Mouse (Mus musculus): Measurements from ENCODE around the gene Mysm1. TPM values are rescaled to one million over a fixed set of nuclear protein-coding genes. Genes with fewer than 3 reads are reported as not detected.

Mysm1 gene
- total RNA-seq, 2 experiments from 2014 or later: 21.5 to 29.8 TPM

DNA sequence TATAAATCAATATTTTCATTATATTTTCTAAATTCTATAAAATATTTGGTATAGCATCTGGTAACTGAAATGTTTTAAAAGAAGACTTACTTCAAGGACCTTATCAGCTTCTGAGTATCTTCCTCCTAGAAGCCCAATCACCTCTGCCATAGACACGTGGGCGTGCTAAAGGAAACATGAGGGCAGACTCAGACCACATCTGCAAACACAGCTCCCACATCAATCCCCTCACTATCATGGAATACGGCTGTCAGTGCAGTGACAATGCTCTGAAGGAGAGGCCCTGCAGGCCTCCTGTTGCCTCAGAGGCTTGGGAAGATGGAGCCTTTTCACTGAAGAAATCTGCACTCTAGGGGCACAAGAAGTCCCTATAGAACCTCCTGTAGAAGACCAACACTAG is 26.1 kb downstream of the Mysm1 start:
- DNase-seq: no peak

- DNase-seq: no peak
Measured at GRCm38 (mm10) chr4:94941221-94941855, 37.6 kb downstream of the Mysm1 start.

GRCm38 (mm10) chr4:94928743-94929142 is 50.2 kb downstream of the Mysm1 start, which contains the start of gene Eqtn:
Eqtn (minus strand) TSS chr4:94928843.
- no peak for DNase-seq

DNA sequence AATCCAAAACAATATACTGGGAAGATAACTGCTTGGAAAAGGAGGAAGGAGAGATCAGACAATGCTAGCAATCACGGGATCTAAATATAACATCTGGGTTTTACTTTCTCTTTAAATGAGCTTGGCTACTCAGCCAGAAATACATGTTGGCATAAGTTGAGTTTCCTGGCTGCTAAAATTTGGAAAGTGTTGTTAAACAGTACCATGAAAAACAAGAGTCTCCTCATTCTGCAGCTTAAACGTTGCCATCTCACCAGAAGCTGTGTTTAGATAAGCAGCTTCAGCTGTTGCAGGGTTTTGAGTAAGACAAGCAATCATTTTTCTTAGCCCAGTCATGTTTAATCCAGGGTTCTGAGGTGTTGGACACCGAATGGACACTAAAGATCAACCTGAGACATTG is 77.1 kb downstream of the Mysm1 start:
- DNase-seq: no peak

GRCm38 (mm10) chr4:94900744-94901143 is 78.2 kb downstream of the Mysm1 start:
- peak in 1 of 2 experiments; percentile 11 for DNase-seq

Other genes with a start within 250 kb of the Mysm1 start
- 10 to 100 TPM; 41.3 to 62.6 TPM for gene Tek, start 239.8 kb downstream of the Mysm1 start, total RNA-seq (2021)
- not detected for gene Eqtn, start 50.3 kb downstream of the Mysm1 start, total RNA-seq (2021)
- 100 to 1,000 TPM; 145 to 309 TPM for gene Jun, start 73.1 kb upstream of the Mysm1 start, total RNA-seq (2021)